Mouse (Mus musculus): ENCODE data around the gene Zfp617.
"Not testable (repeated sequence)": the region's sequence is repeated elsewhere in the genome, so short reads cannot be mapped to it uniquely, and the experiment has no call there.

Zfp617 gene

DNA sequence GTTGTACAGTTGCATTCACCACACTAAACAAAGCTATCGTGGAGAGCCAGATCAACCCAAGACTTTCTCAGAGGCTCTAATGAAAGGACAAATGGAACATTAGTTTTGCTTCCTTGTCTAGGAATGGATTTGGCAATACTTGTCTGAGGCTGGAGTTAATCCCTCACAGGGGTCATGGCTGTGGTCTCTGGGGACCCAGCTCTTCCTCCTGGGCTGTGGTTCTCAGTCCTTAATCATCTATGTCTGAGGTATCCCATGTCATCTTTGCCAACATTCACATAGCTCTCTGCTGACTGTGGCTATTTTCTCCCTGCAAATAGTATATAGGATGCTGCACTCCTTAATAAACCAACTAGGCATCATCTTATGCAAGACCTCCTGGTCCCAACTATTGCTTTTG is 33.3 kb downstream of the Zfp617 start:
- ChIA-PET CTCF (no interaction called here), POLR2A (interaction anchor here in 2 of 4 experiments (0.5 to 6.1 kb wide), 8 partner anchors 10 to 452 kb away, joined by 3 to 53 read pairs (median 4); partner anchors contain the start of genes Zfp961 (in 2 of the 2), Zfp617 (in 1 of the 2) and Zfp882 (in 1 of the 2))

DNA sequence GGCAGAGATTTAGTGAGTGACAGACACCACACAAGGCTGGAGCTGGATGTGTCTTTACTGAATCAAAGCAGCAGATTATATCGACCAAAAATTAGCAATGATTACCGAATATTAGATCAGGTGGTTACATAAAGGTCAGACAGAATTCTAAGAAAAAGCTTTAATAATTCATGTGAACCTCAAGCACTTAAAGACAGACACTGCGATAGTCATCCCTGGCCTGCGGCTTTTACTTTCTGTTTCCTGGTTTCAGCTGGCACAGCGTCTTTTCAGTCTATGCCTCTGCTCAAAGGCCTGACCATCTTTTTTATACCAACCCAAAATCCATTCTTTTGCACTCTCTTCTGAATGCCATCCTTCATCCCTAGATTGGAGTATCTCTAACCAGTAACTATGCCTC is 40.2 kb downstream of the Zfp617 start:
- ChIA-PET POLR2A (interaction anchor here in 2 of 4 experiments (0.6 to 8.8 kb wide), 4 partner anchors 17 to 31 kb away, joined by 4 to 132 read pairs (median 5); no protein-coding TSS in a partner anchor), CTCF (no interaction called here)

DNA sequence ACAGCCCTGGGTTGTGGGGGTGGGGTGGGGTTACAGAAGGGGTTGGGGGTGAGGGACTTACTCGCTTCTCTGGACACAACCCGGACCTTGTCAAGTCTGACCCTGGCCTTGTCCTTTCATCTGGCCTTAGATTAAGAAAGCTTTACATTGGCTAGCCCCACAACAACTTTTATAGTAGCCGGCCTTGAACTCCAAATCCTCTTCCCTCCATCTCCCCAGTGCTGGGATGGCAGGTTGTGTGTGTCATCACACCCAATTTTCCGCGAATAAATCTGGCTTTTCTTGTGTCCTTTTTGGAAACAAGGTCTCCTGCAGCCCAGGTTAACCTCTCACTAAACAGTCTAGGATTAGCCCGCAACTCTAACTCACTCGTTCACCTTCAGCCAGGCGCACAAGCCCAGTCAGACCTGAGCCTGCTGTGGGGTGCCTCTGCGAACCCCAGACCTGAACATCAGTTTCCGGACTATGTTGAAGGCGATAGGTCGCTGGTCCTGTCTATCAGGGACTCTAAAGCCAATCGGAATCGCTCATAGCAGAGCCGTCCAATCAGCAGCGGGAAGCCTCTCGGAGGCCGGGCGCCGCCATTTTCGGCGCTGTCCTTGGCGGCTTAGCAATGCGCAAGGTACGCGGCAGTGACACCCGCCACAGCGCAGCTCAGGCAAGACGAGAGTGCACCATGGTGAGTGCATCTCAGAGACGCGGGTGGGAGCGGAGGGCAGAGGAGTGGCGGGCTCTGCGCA is 42.2 kb downstream of the Zfp617 start, which contains the start of gene Zfp961:
Gene Zfp961, plus strand, starts transcription at position 557 of the 740 bp plus-strand sequence.
- ChIA-PET POLR2A (interaction anchor here (0.7 to 8.8 kb wide), 26 partner anchors 9 to 383 kb away, joined by 3 to 132 read pairs (median 6); partner anchors contain the start of genes Zfp617 (in 2 of the 4), Zfp709 (in 2 of the 4), Zfp882 (in 2 of the 4) and Klf2 (in 1 of the 4)), CTCF (interaction anchor here in 1 of 4 experiments (1.6 kb wide), 1 partner anchor 20 kb away, joined by 5 read pairs; no protein-coding TSS in a partner anchor)

DNA sequence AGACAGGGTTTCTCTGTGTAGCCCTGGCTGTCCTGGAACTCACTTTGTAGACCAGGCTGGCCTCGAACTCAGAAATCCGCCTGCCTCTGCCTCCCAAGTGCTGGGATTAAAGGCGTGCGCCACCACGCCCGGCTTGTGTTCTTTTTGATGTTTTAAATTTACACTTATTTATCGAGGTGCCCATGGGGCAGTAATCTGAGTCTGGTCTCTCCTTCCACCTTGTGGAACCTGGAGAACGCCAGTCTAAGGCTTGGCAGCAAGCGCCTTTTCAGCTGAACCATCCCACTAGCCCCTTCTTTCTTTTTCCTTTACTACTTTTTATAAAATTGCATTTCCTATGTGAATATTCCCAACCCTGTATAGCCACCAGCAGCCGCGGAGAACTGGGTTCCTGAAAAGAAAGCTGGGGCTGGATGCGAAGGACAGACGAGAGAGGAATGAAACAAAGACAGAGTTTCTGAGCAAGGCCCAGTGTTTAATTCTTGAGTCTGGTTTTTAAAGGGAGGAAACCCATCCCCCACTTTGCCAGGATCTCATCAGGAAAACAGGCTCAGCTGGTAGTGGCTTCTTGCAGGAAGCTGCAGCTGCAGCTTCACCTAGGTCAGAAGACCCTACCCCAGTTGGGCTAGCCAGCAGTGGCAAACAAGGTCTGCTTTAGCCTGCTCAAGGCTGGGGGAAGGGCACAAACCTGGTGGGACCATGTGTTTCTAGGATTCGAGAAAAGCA is 43.2 kb downstream of the Zfp617 start:
- CTCF ChIA-PET: interaction anchor here in 1 of 4 experiments (1.6 kb wide), 1 partner anchor 19 kb away, joined by 5 read pairs; no protein-coding TSS in a partner anchor
- POLR2A ChIA-PET: interaction anchor here (0.7 to 8.8 kb wide), 61 partner anchors 8 to 1253 kb away, joined by 3 to 132 read pairs (median 5); partner anchors contain the start of genes Zfp617 (in 3 of the 4), Zfp709 (in 3 of the 4), Zfp882 (in 3 of the 4) and Klf2 (in 2 of the 4)

DNA sequence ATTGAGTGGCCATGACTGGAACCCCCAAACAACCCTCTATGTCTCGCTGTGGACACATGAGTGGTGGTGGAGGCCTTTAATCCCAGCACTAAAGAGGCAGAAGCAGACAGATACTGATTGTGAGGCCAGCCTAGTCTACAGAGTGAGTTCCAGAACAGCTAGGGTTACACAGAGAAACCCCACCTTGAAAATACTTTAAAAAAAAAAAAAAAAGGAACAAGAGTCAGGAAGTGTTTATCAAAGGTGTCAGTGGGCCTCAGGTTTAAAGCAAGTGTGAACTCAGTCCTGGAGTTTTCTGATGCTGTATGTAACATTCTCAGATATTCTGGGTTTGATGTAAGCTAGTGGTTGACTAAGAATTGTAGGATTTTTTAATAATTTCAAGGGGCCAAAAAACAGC is 44.1 kb downstream of the Zfp617 start:
- CTCF ChIA-PET: interaction anchor here in 1 of 4 experiments (1.6 kb wide), 1 partner anchor 18 kb away, joined by 5 read pairs; no protein-coding TSS in a partner anchor
- POLR2A ChIA-PET: interaction anchor here (0.6 to 8.8 kb wide), 58 partner anchors 8 to 471 kb away, joined by 3 to 132 read pairs (median 4); partner anchors contain the start of genes Zfp617 (in 2 of the 4), Zfp709 (in 2 of the 4), Zfp882 (in 2 of the 4) and Insl3 (in 1 of the 4)

DNA sequence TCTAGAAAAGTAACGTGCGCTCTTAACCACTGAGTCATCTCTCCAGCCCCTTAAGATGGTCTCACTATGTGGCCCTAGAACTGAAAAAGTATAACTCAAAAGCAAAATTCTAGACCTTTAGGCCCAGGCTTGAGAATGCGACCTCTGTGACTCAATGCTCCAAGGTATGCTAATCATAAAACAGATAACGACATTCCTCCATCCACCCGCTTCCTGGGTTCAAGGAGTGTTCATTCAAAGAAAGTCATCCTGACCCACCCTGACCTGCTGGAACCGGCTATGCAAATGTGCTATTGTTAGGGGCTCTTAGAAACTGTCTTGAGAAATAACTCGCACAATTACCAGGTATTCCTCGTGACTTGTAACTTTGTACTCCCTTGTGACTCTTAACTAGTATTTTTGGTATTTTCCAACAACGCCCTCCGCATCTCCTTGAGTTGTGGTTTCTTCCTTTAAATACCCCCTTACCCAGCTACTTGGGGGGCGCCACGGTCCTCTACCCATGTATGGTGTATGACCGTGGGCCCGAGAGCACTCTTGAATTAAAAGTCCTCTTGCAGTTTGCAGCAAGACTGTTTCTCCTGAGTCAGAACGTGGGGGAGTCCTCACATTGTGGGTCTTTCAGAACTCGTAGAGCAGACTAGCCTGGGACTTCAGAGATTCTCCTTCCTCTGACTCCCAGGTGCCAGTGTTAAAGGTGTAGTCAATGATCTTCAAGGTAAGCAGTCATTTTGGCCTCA is 44.7 kb downstream of the Zfp617 start:
- POLR2A ChIA-PET: interaction anchor here in 3 of 4 experiments (0.5 to 8.8 kb wide), 38 partner anchors 8 to 472 kb away, joined by 3 to 132 read pairs (median 5); partner anchors contain the start of genes Insl3 (in 1 of the 3), Zfp617 (in 1 of the 3), Zfp709 (in 1 of the 3) and Zfp882 (in 1 of the 3)
- CTCF ChIA-PET: not testable (repeated sequence)

DNA sequence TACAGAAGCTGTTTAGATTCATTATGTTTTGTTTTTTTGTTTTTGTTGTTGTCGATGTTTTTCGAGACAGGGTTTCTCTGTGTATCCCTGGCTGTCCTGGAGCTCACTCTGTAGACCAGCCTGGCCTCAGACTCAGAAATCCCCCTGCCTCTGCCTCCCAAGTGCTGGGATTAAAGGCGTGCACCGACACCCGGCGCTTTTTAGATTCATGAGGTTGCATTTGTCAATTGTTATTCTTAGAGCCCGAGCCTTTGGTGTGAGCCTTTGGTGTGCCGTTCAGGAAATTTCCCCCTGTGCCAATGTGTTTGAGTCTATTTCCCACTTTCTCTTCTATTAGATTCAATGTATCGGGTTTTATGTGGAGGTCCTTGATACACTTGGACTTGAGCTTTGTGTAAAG is 46.2 kb downstream of the Zfp617 start:
- ChIA-PET CTCF (no interaction called here), POLR2A (interaction anchor here in 3 of 4 experiments (0.6 to 8.8 kb wide), 21 partner anchors 9 to 380 kb away, joined by 3 to 132 read pairs (median 4); partner anchors contain the start of genes Klf2 (in 1 of the 3), Zfp617 (in 1 of the 3) and Zfp882 (in 1 of the 3))

DNA sequence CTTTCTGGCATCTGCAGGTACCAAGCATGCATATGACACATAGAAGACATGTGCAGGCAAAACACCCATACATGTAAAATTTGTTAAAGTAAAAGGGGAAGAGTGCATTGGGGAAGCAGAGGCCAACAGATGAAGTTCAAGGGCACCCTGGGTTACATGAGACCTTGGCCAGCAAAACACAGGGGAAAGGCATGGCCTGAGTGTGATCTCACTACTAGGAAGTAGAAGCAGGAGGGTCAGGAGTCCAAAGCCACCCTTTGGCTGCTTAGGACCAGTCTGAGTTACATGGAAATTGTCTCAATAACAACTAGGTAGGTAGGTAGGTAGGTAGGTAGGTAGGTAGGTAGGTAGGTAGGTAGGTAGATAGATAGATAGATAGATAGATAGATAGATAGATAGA is 52.0 kb downstream of the Zfp617 start:
- CTCF ChIA-PET: interaction anchor here in 1 of 4 experiments (1.1 kb wide), 1 partner anchor 10 kb away, joined by 3 read pairs; no protein-coding TSS in a partner anchor
- POLR2A ChIA-PET: interaction anchor here in 3 of 4 experiments (0.8 to 3.4 kb wide), 6 partner anchors 8 to 53 kb away, joined by 3 to 33 read pairs (median 6); partner anchors contain the start of genes Zfp617 (in 1 of the 3), Zfp882 (in 1 of the 3) and Zfp961 (in 1 of the 3)

DNA sequence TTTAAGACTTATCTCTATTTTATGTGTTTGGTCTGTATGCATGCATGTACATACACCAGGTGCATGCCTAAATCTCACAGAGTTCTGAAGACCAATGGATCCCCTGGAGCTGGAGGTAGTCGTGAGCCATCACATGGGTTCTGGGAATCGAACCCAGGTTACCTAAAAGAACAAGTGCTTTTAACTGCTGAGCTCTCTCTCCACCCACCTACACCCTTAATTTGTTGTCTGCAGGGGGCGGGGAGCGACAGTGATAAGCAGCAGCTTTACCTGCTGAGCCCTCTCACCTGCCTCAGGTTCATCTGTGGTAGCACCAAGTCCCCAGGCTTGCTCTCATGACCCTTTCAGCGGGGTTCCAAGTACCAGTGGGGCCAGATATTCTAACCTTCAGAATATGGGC is 53.4 kb downstream of the Zfp617 start:
- CTCF ChIA-PET: interaction anchor here in 1 of 4 experiments (1.2 kb wide), 1 partner anchor 10 kb away, joined by 6 read pairs; no protein-coding TSS in a partner anchor
- POLR2A ChIA-PET: interaction anchor here (0.6 to 2.6 kb wide), 14 partner anchors 9 to 392 kb away, joined by 3 to 12 read pairs (median 4); partner anchors contain the start of genes Zfp961 (in 2 of the 4), Zfp617 (in 1 of the 4) and Zfp882 (in 1 of the 4)

DNA sequence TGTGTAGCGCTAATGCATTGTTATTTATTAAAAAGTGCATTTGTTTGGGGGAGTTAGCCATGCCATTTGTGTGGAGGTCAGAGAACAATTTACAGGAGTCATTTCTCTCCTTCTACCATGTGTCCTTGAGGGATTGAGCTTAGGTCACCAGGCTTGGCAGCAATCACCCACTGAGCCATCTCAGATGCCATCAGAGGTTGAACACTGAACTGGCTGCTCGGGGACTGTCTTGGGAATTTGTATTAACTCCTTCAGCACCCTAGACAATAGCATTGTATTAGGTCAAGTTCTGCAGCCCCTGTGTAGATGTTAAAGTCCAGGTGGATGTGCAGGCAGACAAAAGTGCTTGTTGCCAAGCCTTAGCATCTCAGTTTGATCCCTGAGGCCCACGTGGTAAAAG is 55.6 kb downstream of the Zfp617 start:
- POLR2A ChIA-PET: interaction anchor here in 3 of 4 experiments (0.7 to 6.6 kb wide), 12 partner anchors 8 to 206 kb away, joined by 3 to 132 read pairs (median 6); partner anchors contain the start of gene Zfp961 (in 2 of the 3)
- CTCF ChIA-PET: interaction anchor here in 1 of 4 experiments (0.6 kb wide), 1 partner anchor 8 kb away, joined by 4 read pairs; no protein-coding TSS in a partner anchor

DNA sequence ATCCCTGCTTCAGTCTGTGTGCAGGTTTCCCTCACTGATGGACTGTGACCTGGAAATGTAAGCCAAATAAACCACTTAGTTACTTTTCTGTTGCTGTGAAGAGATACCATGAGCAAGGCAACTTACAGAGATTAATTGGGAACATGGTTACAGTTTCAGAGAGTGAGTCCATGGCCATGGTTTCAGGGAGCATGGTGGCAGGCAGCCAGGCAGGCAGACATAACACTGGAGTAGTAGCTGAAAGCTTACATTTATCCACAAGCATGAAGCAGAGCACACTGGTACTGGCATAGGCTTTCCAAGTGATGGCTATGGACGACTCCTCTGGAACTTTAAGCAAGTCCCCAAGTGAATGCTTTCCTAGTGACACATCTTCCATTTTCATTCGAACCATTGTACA is 56.7 kb downstream of the Zfp617 start:
- POLR2A ChIA-PET: interaction anchor here in 2 of 4 experiments (0.8 to 6.6 kb wide), 7 partner anchors 8 to 351 kb away, joined by 4 to 132 read pairs (median 26); partner anchors contain the start of genes Zfp617 (in 1 of the 2), Zfp882 (in 1 of the 2) and Zfp961 (in 1 of the 2)
- CTCF ChIA-PET: no interaction called here

DNA sequence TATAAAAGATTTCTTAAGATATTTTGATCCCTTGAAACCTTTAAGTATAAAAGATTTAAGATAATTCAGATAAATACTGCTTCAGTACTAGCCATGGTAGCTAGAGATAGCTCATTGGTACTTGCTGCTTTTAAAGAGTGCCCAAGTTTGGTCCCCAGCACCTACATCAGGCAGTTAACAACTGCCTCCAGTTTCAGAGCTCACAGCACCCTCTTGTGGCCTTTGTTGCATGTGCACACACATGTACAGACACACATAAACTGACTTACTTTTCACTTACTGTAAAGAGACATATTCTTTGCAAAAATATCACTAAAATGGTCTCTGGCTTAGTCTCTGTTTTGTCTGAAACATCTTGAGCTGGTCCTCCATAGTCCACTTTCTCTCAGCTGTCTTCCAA is 58.0 kb downstream of the Zfp617 start:
- POLR2A ChIA-PET: interaction anchor here in 3 of 4 experiments (0.5 to 6.6 kb wide), 23 partner anchors 8 to 327 kb away, joined by 3 to 132 read pairs (median 4); partner anchors contain the start of genes Zfp617 (in 2 of the 3), Zfp882 (in 2 of the 3) and Zfp961 (in 1 of the 3)

DNA sequence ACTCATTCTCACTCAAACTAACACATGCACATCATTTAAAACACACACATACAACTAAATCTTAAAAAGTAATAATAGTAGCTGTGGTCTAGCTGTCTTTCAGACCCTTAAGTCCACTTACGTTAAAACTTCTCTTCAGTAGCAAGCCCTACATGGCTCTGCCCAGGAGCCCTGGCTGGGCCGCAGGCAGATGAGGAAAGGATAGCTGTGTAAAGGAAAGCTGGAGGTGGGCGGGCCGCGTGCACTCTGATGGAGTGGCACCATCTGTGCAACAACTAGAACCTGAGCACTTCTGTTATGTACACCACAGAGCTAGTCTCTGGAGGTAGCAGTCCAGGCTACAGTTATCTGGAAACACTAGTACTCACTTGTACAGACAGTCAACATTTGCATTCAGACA is 58.8 kb downstream of the Zfp617 start:
- POLR2A ChIA-PET: interaction anchor here in 3 of 4 experiments (0.5 to 6.6 kb wide), 17 partner anchors 9 to 326 kb away, joined by 3 to 132 read pairs (median 5); partner anchors contain the start of genes Zfp617 (in 1 of the 3), Zfp882 (in 1 of the 3) and Zfp961 (in 1 of the 3)

More for the DNA sequence above, 58.0 kb downstream of the Zfp617 start:
- CTCF ChIA-PET: interaction anchor here in 3 of 4 experiments (0.6 to 1.9 kb wide), 7 partner anchors 8 to 489 kb away, joined by 3 to 9 read pairs (median 3); partner anchors contain the start of genes Zfp617 (in 1 of the 3) and Zfp882 (in 1 of the 3)

DNA sequence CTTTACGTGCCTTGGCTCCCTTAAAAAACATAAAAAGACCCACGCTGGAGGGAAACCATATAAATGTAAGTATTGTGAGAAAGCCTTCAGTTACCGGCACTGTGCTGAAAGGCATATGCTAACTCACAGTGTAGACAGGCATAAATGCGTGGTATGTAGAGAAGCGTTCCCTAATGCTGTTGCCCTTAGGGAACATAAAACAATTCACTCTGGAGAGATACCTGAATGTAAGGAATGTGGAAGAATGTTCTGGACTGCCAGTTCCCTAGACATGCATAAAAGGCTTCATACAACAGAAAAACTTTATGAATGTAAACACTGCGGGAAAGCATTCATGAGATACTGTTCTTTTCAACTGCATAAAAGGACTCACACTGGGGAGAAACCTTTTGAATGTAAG is 59.7 kb downstream of the Zfp617 start:
- POLR2A ChIA-PET: interaction anchor here in 2 of 4 experiments (5.6 to 6.6 kb wide), 2 partner anchors 15 to 16 kb away, joined by 52 to 132 read pairs; partner anchors contain the start of gene Zfp961 (in 1 of the 2)
- CTCF ChIA-PET: no interaction called here

More for the DNA sequence above, 58.8 kb downstream of the Zfp617 start:
- CTCF ChIA-PET: interaction anchor here in 3 of 4 experiments (0.6 to 1.9 kb wide), 3 partner anchors 9 to 17 kb away, joined by 3 to 9 read pairs (median 4); no protein-coding TSS in a partner anchor

DNA sequence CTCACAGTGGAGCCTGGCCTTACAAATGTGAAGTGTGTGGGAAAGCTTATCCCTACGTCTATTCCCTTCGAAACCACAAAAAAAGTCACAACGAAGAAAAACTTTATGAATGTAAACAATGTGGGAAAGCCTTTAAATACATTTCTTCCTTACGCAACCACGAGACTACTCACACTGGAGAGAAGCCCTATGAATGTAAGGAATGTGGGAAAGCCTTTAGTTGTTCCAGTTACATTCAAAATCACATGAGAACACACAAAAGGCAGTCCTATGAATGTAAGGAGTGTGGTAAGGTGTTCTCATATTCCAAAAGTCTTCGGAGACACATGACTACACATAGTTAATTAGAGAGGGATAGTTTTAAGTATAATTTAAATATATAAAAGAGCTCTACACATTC is 60.2 kb downstream of the Zfp617 start:
- ChIA-PET CTCF (no interaction called here), POLR2A (interaction anchor here in 3 of 4 experiments (0.8 to 6.8 kb wide), 9 partner anchors 10 to 166 kb away, joined by 3 to 111 read pairs (median 4); partner anchors contain the start of genes Tpm4 (in 1 of the 3) and Zfp961 (in 1 of the 3))

DNA sequence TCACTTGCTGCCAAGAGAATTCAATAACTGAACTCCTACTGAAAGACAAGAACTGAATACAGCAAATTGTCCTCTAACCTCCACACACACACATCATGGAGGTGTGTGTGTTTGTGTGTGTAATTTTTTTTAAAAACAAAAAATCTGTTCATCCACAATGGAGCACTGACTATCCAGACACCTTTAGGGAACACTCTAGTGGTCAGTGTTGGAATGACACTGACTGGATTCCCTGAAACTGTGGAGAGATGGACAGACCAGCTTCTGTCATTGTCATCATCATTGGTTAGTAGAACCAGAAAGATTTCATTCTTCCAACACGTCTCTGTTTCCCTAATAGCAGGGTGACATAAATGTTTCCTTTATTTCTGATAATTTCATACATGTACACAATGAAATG is 63.5 kb downstream of the Zfp617 start:
- ChIA-PET POLR2A (interaction anchor here (0.5 to 6.8 kb wide), 26 partner anchors 8 to 503 kb away, joined by 3 to 111 read pairs (median 5); partner anchors contain the start of genes Zfp961 (in 3 of the 4), Dda1 (in 1 of the 4) and Zfp709 (in 1 of the 4)), CTCF (interaction anchor here (0.5 to 1.7 kb wide), 15 partner anchors 8 to 1109 kb away, joined by 3 to 9 read pairs (median 4); partner anchors contain the start of genes Kcnn1 (in 1 of the 4), Zfp617 (in 1 of the 4) and Zfp882 (in 1 of the 4))

Measured in embryonic stem cell, embryonic (primary cell).